Mouse (Mus musculus) CH12.LX (cell line): ENCODE results near the gene Traf1.

Source experiments
- CTCF ChIP-seq, 2 experiments: IDR thresholded peaks in 1 of 2; conservative IDR thresholded peaks in 1 of 2; 2 replicates each; pipeline ENCODE4 v1.5.1; 2011 to 2012; ENCODE audit warnings: low read depth in 2 of 2, low read length in 2 of 2, improper control_type of control experiment in 1 of 2, inconsistent platforms in 1 of 2, mild to moderate bottlenecking in 1 of 2, moderate library complexity in 1 of 2
- E2F4 ChIP-seq: IDR thresholded peaks from 2 replicates; pipeline ENCODE4 v1.6.1; 2011; ENCODE audit warnings: low read depth, low read length, improper control_type of control experiment; ENCODE audit not compliant: insufficient replicate concordance
- EP300 ChIP-seq: IDR thresholded peaks from 2 replicates; pipeline ENCODE4 v1.6.1; 2011; ENCODE audit warnings: low read length, improper control_type of control experiment
- GABPA ChIP-seq: IDR thresholded peaks from 2 replicates; pipeline ENCODE4 v1.6.1; 2012; ENCODE audit warnings: low read depth, low read length, improper control_type of control experiment, inconsistent platforms; ENCODE audit not compliant: insufficient replicate concordance
- HCFC1 ChIP-seq: IDR thresholded peaks from 2 replicates; pipeline ENCODE4 v1.6.1; 2012; ENCODE audit warnings: low read depth, mild to moderate bottlenecking, inconsistent platforms, low read length, improper control_type of control experiment
- MAX ChIP-seq: IDR thresholded peaks from 2 replicates; pipeline ENCODE4 v1.6.1; 2011; ENCODE audit warnings: low read length, improper control_type of control experiment
- POLR2A ChIP-seq: IDR thresholded peaks from 2 replicates; pipeline ENCODE4 v1.6.1; 2011; ENCODE audit warnings: low read depth, mild to moderate bottlenecking, improper control_type of control experiment, low read length
- POLR2AphosphoS2 ChIP-seq: IDR thresholded peaks from 2 replicates; pipeline ENCODE4 v1.6.1; 2011; ENCODE audit warnings: low read depth, low read length, improper control_type of control experiment
- RAD21 ChIP-seq: IDR thresholded peaks from 2 replicates; pipeline ENCODE4 v1.6.1; 2011; ENCODE audit warnings: low read depth, mild to moderate bottlenecking, low read length, improper control_type of control experiment, moderate library complexity
- TCF12 ChIP-seq: IDR thresholded peaks from 2 replicates; pipeline ENCODE4 v1.6.1; 2014; ENCODE audit warnings: low read depth, mild to moderate bottlenecking, inconsistent platforms, low read length, improper control_type of control experiment
- UBTF ChIP-seq: IDR thresholded peaks from 2 replicates; pipeline ENCODE4 v1.6.1; 2012; ENCODE audit warnings: low read depth, mild to moderate bottlenecking, inconsistent platforms, low read length, improper control_type of control experiment, moderate library complexity
- USF1 ChIP-seq: IDR thresholded peaks from 2 replicates; pipeline ENCODE4 v1.6.1; 2014; ENCODE audit warnings: low read depth, mild to moderate bottlenecking, inconsistent platforms, low read length, improper control_type of control experiment
- USF2 ChIP-seq: conservative IDR thresholded peaks from 2 replicates; pipeline ENCODE4 v1.6.1; 2011; ENCODE audit warnings: low read depth, low read length, improper control_type of control experiment
- ZNF384 ChIP-seq: IDR thresholded peaks from 2 replicates; pipeline ENCODE4 v1.6.1; 2012; ENCODE audit warnings: low read depth, low read length, improper control_type of control experiment, inconsistent platforms

DNA sequence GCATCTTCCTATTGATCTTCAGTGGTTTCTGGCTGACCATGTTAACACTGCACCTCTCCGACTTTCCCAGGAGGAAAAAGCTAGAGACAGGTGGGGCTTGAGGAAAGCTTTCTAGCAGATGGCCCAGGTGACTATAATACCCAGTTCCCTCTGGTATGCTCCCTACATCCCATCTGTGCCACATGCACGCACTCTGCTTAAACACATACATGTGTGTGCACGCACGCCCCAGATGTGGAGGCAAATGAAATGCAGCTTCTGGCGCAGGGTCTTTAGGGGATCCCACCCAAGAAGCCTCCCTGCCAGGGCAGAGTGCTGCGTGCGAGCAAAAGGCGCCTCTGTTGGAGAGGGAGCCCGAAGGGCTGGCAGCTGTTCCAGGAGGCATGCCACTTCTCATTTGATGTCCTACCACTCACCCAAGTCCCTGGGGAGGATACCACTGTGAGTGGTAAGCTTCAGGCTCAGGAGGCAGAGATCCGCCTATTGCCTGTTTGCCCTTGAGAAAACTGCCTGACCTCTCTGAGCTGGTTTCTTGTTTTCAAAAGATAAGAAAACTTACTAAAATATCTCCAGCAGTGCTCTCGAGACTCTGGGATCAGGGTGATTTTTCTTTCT is 20.4 kb downstream of the Traf1 start:
- no peak for TF ChIP-seq ZNF384
- no peak for TF ChIP-seq TCF12
- no peak for TF ChIP-seq USF1
- TF ChIP-seq MAX: no peak
- no peak for TF ChIP-seq USF2
- no peak for TF ChIP-seq CTCF (conservative IDR thresholded peaks at IDR 0.05 in 1 of 2, IDR thresholded peaks at IDR 0.05 in 1 of 2; ENCODE audit: low read depth in 2 of 2, low read length in 2 of 2)
- TF ChIP-seq POLR2A: no peak
- no peak for TF ChIP-seq HCFC1
- no peak for TF ChIP-seq E2F4
- no peak for TF ChIP-seq GABPA
- no peak for TF ChIP-seq EP300
- TF ChIP-seq RAD21: no peak
- no peak for TF ChIP-seq UBTF
- TF ChIP-seq POLR2AphosphoS2: no peak; the same call in 1 of the 2 replicates
